Mouse (Mus musculus): Measurements from ENCODE around the gene Obscn. TPM values are rescaled to one million over a fixed set of nuclear protein-coding genes. Genes with fewer than 3 reads are reported as not detected.

Obscn gene
- total and polyA plus RNA-seq, 3 experiments: 0.09 to 0.13 (median 0.13) TPM

- dilution Hi-C loops (cut with MboI; ENCODE audit: extremely low pct_ligation_motif_present, extremely low pct_unique_long_range_greater_than_20kb, low sequenced_read_pairs) (no loop called here), in situ Hi-C loops (cut with MboI; ENCODE audit: low pct_ligation_motif_present, low pct_unique_long_range_greater_than_20kb, low sequenced_read_pairs) (no loop called here)
- Histone ChIP-seq H3K4me1 (ENCODE audit: control insufficient read depth in 1 of 2, insufficient read depth in 2 of 2) (peaks cover 0 to 22% of the 10 kb centered on the region in 2 experiments; a peak in 2 of 4 replicates), H3K36me3 (replicated peaks in 1 of 2; ENCODE audit: control insufficient read depth in 1 of 2, insufficient read depth in 1 of 2, low read length in 1 of 2) (peaks cover 34 to 74% of the 10 kb centered on the region in 2 experiments), H3K9ac (ENCODE audit: insufficient read depth, low read depth) (no peak overlapping the region), H3K4me2 (ENCODE audit: insufficient read depth, low read depth, poor library complexity, severe bottlenecking) (no peak overlapping the region), H3K79me2 (replicated peaks; ENCODE audit: control insufficient read depth, extremely low read depth, insufficient read depth, poor library complexity, severe bottlenecking) (no peaks in the 10 kb centered on the region), H3K4me3 (replicated peaks in 1 of 3; ENCODE audit: low read depth in 2 of 3, low read length in 2 of 3, poor library complexity in 1 of 3) (no peak overlapping the region), H3K27ac (ENCODE audit: insufficient read depth, low read depth) (no peak overlapping the region), H3K27me3 (replicated peaks) (no peaks in the 10 kb centered on the region), H3K9me3 (replicated peaks; ENCODE audit: low read length) (no peaks in the 10 kb centered on the region)
- DNase-seq (ENCODE audit: extremely low read depth): peak; percentile 58
- TF ChIP-seq ZNF384 (IDR thresholded peaks at IDR 0.05; ENCODE audit: low read depth, low read length) (no peak), BHLHE40 (IDR thresholded peaks at IDR 0.05; ENCODE audit: low read depth, low read length) (no peak), ZC3H11A (IDR thresholded peaks at IDR 0.05; ENCODE audit: low read depth, low read length) (peak; percentile 10; the same call in 1 of the 2 replicates), MAFK (IDR thresholded peaks at IDR 0.05; ENCODE audit: insufficient replicate concordance, low read length) (no peak), RAD21 (IDR thresholded peaks at IDR 0.05; ENCODE audit: low read depth, low read length) (peak; percentile 69), MEF2A (IDR thresholded peaks at IDR 0.05; ENCODE audit: borderline replicate concordance, low read depth, low read length) (no peak), USF2 (conservative IDR thresholded peaks at IDR 0.05; ENCODE audit: low read depth, low read length) (no peak), CTCF (conservative IDR thresholded peaks at IDR 0.05 in 1 of 2, IDR thresholded peaks at IDR 0.05 in 1 of 2; ENCODE audit: low read depth in 2 of 2, low read length in 2 of 2) (peak; percentile 66 to 87), SMC3 (IDR thresholded peaks at IDR 0.05; ENCODE audit: low read depth, low read length) (peak; percentile 95)
Observed at GRCm38 (mm10) chr11:59183821-59184220, 47.6 kb upstream of the Obscn start.

DNA sequence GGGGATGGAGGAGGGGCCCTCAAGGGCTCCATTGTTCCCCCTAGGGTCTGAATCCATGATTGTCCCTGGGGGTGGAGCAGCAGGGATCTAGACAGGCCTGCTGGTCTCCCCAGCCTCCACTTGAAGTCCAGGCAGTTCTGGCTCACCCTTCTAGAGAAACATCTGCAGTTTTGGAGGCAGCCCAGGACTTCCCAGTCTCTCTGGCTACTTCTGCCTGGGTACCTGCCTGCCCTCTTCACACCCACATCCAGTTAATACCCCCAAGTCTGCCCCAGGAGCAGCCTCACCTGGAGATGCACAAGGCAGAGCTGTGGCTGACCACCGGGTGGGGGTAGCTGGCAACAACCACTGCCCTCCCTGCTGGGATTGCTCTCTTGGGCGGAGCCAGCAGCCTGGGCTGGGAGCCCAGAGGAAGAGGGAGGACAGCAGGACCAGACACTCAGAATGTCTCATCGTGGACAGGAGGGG lies 46.7 kb upstream of the Obscn start, which contains the start of gene Gjc2:
Gene Gjc2, minus strand, starts transcription at position 350 of the 468 bp plus-strand sequence.
- Histone ChIP-seq H3K9me3 (replicated peaks; ENCODE audit: low read length) (no peaks in the 10 kb centered on the region), H3K4me3 (replicated peaks in 1 of 3; ENCODE audit: low read depth in 2 of 3, low read length in 2 of 3, poor library complexity in 1 of 3) (no peak within 1 kb of the TSS), H3K36me3 (replicated peaks in 1 of 2; ENCODE audit: control insufficient read depth in 1 of 2, insufficient read depth in 1 of 2, low read length in 1 of 2) (peaks cover 34 to 66% of the 10 kb centered on the region in 2 experiments), H3K4me2 (ENCODE audit: insufficient read depth, low read depth, poor library complexity, severe bottlenecking) (no peak within 1 kb of the TSS), H3K27ac (ENCODE audit: insufficient read depth, low read depth) (no peak within 1 kb of the TSS), H3K4me1 (ENCODE audit: control insufficient read depth in 1 of 2, insufficient read depth in 2 of 2) (peaks cover 0 to 20% of the 10 kb centered on the region in 2 experiments; a peak in 2 of 4 replicates), H3K27me3 (replicated peaks) (no peaks in the 10 kb centered on the region), H3K9ac (ENCODE audit: insufficient read depth, low read depth) (no peak within 1 kb of the TSS), H3K79me2 (replicated peaks; ENCODE audit: control insufficient read depth, extremely low read depth, insufficient read depth, poor library complexity, severe bottlenecking) (no peaks in the 10 kb centered on the region)
- DNase-seq (ENCODE audit: extremely low read depth): no peak
- dilution Hi-C loops (cut with MboI; ENCODE audit: extremely low pct_ligation_motif_present, extremely low pct_unique_long_range_greater_than_20kb, low sequenced_read_pairs) (no loop called here), in situ Hi-C loops (cut with MboI; ENCODE audit: low pct_ligation_motif_present, low pct_unique_long_range_greater_than_20kb, low sequenced_read_pairs) (no loop called here)
- TF ChIP-seq NELFE (IDR thresholded peaks at IDR 0.05; ENCODE audit: low read depth, low read length): no peak
- TF ChIP-seq TBP (conservative IDR thresholded peaks at IDR 0.05; ENCODE audit: low read depth, low read length): no peak
- no peak for TF ChIP-seq SMC3 (IDR thresholded peaks at IDR 0.05; ENCODE audit: low read depth, low read length)
- TF ChIP-seq CHD1 (IDR thresholded peaks at IDR 0.05; ENCODE audit: low read depth, low read length): no peak
- no peak for TF ChIP-seq HCFC1 (IDR thresholded peaks at IDR 0.05; ENCODE audit: low read depth, low read length)
- no peak for TF ChIP-seq JUN (IDR thresholded peaks at IDR 0.05; ENCODE audit: insufficient read depth, low read depth, low read length)
- no peak for TF ChIP-seq ZKSCAN1 (IDR thresholded peaks at IDR 0.05; ENCODE audit: borderline replicate concordance, low read depth, low read length)
- TF ChIP-seq MEF2A (IDR thresholded peaks at IDR 0.05; ENCODE audit: borderline replicate concordance, low read depth, low read length): no peak
- no peak for TF ChIP-seq RAD21 (IDR thresholded peaks at IDR 0.05; ENCODE audit: low read depth, low read length)
- TF ChIP-seq CHD2 (IDR thresholded peaks at IDR 0.05; ENCODE audit: low read length): no peak
- TF ChIP-seq NRF1 (IDR thresholded peaks at IDR 0.05; ENCODE audit: low read depth, low read length): no peak
- TF ChIP-seq JUND (conservative IDR thresholded peaks at IDR 0.05; ENCODE audit: low read depth, low read length): no peak
- no peak for TF ChIP-seq MAFK (IDR thresholded peaks at IDR 0.05; ENCODE audit: insufficient replicate concordance, low read length)
- TF ChIP-seq POLR2AphosphoS2 (IDR thresholded peaks at IDR 0.05; ENCODE audit: low read depth, low read length): no peak
- no peak for TF ChIP-seq ELF1 (IDR thresholded peaks at IDR 0.05; ENCODE audit: low read depth, low read length)
